ENCODE assay signal across 10 mouse cellular contexts in the genomic region with DNA sequence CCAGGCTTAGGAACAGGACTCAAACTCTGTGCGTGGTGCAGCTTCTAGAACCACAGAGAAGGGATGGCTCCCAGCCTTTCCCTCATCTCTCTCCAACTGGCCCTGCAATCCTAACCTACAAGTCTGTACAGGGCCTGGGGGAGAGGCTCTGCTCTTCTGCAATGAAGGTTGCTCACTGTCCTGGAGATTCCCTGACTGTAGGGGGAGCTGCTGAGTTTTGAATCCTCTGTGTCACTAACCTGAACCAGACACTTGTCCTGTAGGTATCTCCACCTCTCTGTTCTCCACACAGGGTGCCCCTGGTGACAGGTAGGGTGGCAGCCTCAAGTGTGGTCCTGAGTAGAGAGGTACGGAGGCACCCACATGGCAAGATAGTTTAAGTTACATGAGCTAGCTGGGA. TPM values are rescaled to one million over a fixed set of nuclear protein-coding genes. Genes with fewer than 3 reads are reported as not detected.
DNase-seq lines count a peak whose midpoint lies in the region; ATAC-seq and TF ChIP-seq lines count a peak whose summit lies in the region.
"Had no signal": no experiment of that assay in that cellular context is flagged by ENCODE, and none has a peak within 500 bp of the region (broad histone marks: within the 10 kb centered on the region; RNA-seq: fewer than 3 reads in every experiment).

No protein-coding gene starts in this region.

- DNase-seq in left cerebral cortex, adult 2 months (ENCODE audit: extremely low spot score in 1 of 2, low spot score in 2 of 2): no peak
- DNase-seq in left cerebral cortex, adult 8-10 months (ENCODE audit: low spot score in 2 of 2): no peak
- peak; percentile 85 for DNase-seq in ZHBTc4 (ENCODE audit: low read depth, low spot score)
- DNase-seq: heart, postnatal 10 days had no signal

- ATAC-seq in CD4-positive, CD25-positive, alpha-beta regulatory T cell, adult 4 months: peak; percentile 47
- ATAC-seq in megakaryocyte, adult 5-6 weeks (ENCODE audit: poor library complexity, severe bottlenecking): peak; percentile 35; the same call in 1 of the 2 replicates
- no peak for ATAC-seq in activated CD4-positive, CD25-positive, alpha-beta regulatory T cell, adult 4 months
- ATAC-seq in cerebellum, adult (ENCODE audit: insufficient number of reproducible peaks, low FRiP score, low TSS enrichment): no peak

- no peak overlapping the region for H3K4me3 ChIP-seq in left cerebral cortex, adult 2 months
- H3K4me3 ChIP-seq: embryonic facial prominence, embryonic 13.5 days had no signal

- H3K27ac ChIP-seq in left cerebral cortex, adult 2 months: no peak overlapping the region
- H3K27ac ChIP-seq: embryonic facial prominence, embryonic 13.5 days had no signal

- peak; percentile 25 for TF ChIP-seq CTCF in left cerebral cortex, adult 2 months (IDR thresholded peaks at IDR 0.05)

- intact Hi-C loops in left cerebral cortex, adult 2 months (cut with DNase I): no loop called here

RNA-seq across cellular contexts. Expression of a gene that starts 38.3 kb away (rescaled TPM):
- total RNA-seq in left cerebral cortex, adult 2 months (2021): 10 to 100 TPM; 15.4 to 16.3 TPM
- total RNA-seq in left cerebral cortex, adult 8-10 months (2022): 10 to 100 TPM; 26.8 to 31.9 (median 30.4) TPM
- 10 to 100 TPM; 17.2 to 34.7 TPM for polyA plus RNA-seq in CD4-positive, CD25-positive, alpha-beta regulatory T cell, adult 4 months (2017; shearing (Covaris generic))
- 35.0 and 35.5 TPM in 2 replicates for total RNA-seq in megakaryocyte, adult 5-6 weeks (2015)
- 31.7 and 35.2 TPM in 2 replicates for total RNA-seq in megakaryocyte, adult 5-6 weeks (2017)
- polyA plus RNA-seq in activated CD4-positive, CD25-positive, alpha-beta regulatory T cell, adult 4 months (2017; shearing (Covaris generic)): 10 to 100 TPM; 13.5 to 13.7 TPM

RNA-seq across cellular contexts. Expression of a gene that starts 40.2 kb away (rescaled TPM):
- total RNA-seq in left cerebral cortex, adult 2 months (2021): 10 to 100 TPM; 29.5 to 32.1 TPM
- total RNA-seq in left cerebral cortex, adult 8-10 months (2022): 10 to 100 TPM; 36.8 to 45.6 (median 41.1) TPM
- 100 to 1,000 TPM; 247 to 262 TPM for polyA plus RNA-seq in CD4-positive, CD25-positive, alpha-beta regulatory T cell, adult 4 months (2017; shearing (Covaris generic))
- 1.3 and 2.4 TPM in 2 replicates for total RNA-seq in megakaryocyte, adult 5-6 weeks (2015)
- 1.3 and 2.1 TPM in 2 replicates for total RNA-seq in megakaryocyte, adult 5-6 weeks (2017)
- 100 to 1,000 TPM; 125 to 176 TPM for polyA plus RNA-seq in activated CD4-positive, CD25-positive, alpha-beta regulatory T cell, adult 4 months (2017; shearing (Covaris generic))

RNA-seq across cellular contexts. Expression of a gene that starts 45.6 kb away (rescaled TPM):
- total RNA-seq in left cerebral cortex, adult 2 months (2021): under 1 TPM in 1 of 2 experiments, not detected in 1; 0.77 TPM
- total RNA-seq in left cerebral cortex, adult 8-10 months (2022): under 1 TPM; 0.22 to 0.70 (median 0.49) TPM
- polyA plus RNA-seq in CD4-positive, CD25-positive, alpha-beta regulatory T cell, adult 4 months (2017; shearing (Covaris generic)): not detected
- 0.60 and 1.5 TPM in 2 replicates for total RNA-seq in megakaryocyte, adult 5-6 weeks (2015)
- 0.29 and 0.98 TPM in 2 replicates for total RNA-seq in megakaryocyte, adult 5-6 weeks (2017)
- not detected for polyA plus RNA-seq in activated CD4-positive, CD25-positive, alpha-beta regulatory T cell, adult 4 months (2017; shearing (Covaris generic))
- total RNA-seq: monocyte, adult 5-6 weeks had no signal

Comparison
In these comparisons a context has a peak if more than half of its experiments do, and no peak if none do; other contexts are left out.
1. ATAC-seq: peak in CD4-positive, CD25-positive, alpha-beta regulatory T cell, adult 4 months (single experiment) and megakaryocyte, adult 5-6 weeks (single experiment); none in activated CD4-positive, CD25-positive, alpha-beta regulatory T cell, adult 4 months (single experiment) and cerebellum, adult (single experiment).
2. RNA of a gene that starts 40.2 kb away (total RNA-seq): 36.8 to 45.6 TPM in left cerebral cortex, adult 8-10 months and 29.5 to 32.1 TPM in left cerebral cortex, adult 2 months; 1.3 to 2.4 TPM in megakaryocyte, adult 5-6 weeks; every median in the first group is over 4 times any median in the second.